In genomic region chr9:114042490-114042889, GRCm38 (mm10) we compare ENCODE assay signal across 13 mouse cellular contexts. TPM values are rescaled to one million over a fixed set of nuclear protein-coding genes. Genes with fewer than 3 reads are reported as not detected.
DNase-seq lines count a peak whose midpoint lies in the region; ATAC-seq lines count a peak whose summit lies in the region.
"Had no signal": no experiment of that assay in that cellular context is flagged by ENCODE, and none has a peak within 500 bp of the region (broad histone marks: within the 10 kb centered on the region; RNA-seq: fewer than 3 reads in every experiment).

No protein-coding gene starts in this region.

- H3K4me2 ChIP-seq in forebrain, embryonic 12.5 days, result no peak overlapping the region
- no peak overlapping the region for H3K4me2 ChIP-seq in forebrain, embryonic 11.5 days (ENCODE audit: low read depth, low read length, severe bottlenecking)
- peak overlapping the region; percentile 38 for H3K4me2 ChIP-seq in intestine, embryonic 15.5 days (replicated peaks)

- no peak for DNase-seq in forebrain, embryonic 11.5 days (ENCODE audit: low spot score)
- DNase-seq in left cerebral cortex, postnatal 14 days (ENCODE audit: low spot score in 2 of 2), result peak; percentile 32 to 42
- DNase-seq in left cerebral cortex, adult 18-20 months (ENCODE audit: low spot score in 2 of 2), result no peak
- peak; percentile 35 for DNase-seq in brain, adult 2 months (ENCODE audit: low read depth, low spot score)
- DNase-seq in urinary bladder, postnatal 10 days (ENCODE audit: low spot score), result no peak
- DNase-seq in adrenal gland, postnatal 4 days (ENCODE audit: low spot score in 2 of 2), result no peak
- DNase-seq: cerebellum, postnatal 36 days; heart, adult 2 months; liver had no signal

- intact Hi-C loops in left cerebral cortex, postnatal 14 days (cut with DNase I), result no loop called here

- H3K27ac ChIP-seq in forebrain, embryonic 12.5 days, result peak overlapping the region; percentile 36; the same call in 1 of the 2 replicates
- no peak overlapping the region for H3K27ac ChIP-seq in forebrain, embryonic 11.5 days (ENCODE audit: low read depth, low read length)
- no peak overlapping the region for H3K27ac ChIP-seq in intestine, embryonic 15.5 days
- H3K27ac ChIP-seq: heart, adult 2 months; macrophage had no signal

- WGBS in forebrain, embryonic 12.5 days, result 40% methylated on average over 6 of the region's 6 CpGs
- WGBS in forebrain, embryonic 11.5 days, result 45% methylated on average over 6 of the region's 6 CpGs
- 35% methylated on average over 6 of the region's 6 CpGs for WGBS in intestine, embryonic 15.5 days

- no peak overlapping the region for H3K4me3 ChIP-seq in forebrain, embryonic 12.5 days (replicated peaks)
- no peak overlapping the region for H3K4me3 ChIP-seq in forebrain, embryonic 11.5 days (ENCODE audit: low read depth, low read length)
- H3K4me3 ChIP-seq in intestine, embryonic 15.5 days (replicated peaks), result no peak overlapping the region
- H3K4me3 ChIP-seq: heart, adult 2 months had no signal

- no peaks in the 10 kb centered on the region for H3K36me3 ChIP-seq in forebrain, embryonic 12.5 days (replicated peaks)
- H3K36me3 ChIP-seq in forebrain, embryonic 11.5 days (ENCODE audit: control insufficient read depth, insufficient read depth, low read length), result no peaks in the 10 kb centered on the region
- no peaks in the 10 kb centered on the region for H3K36me3 ChIP-seq in intestine, embryonic 15.5 days

- no peaks in the 10 kb centered on the region for H3K9me3 ChIP-seq in forebrain, embryonic 12.5 days
- no peaks in the 10 kb centered on the region for H3K9me3 ChIP-seq in forebrain, embryonic 11.5 days (ENCODE audit: control insufficient read depth, low read length)
- no peaks in the 10 kb centered on the region for H3K9me3 ChIP-seq in intestine, embryonic 15.5 days

- peaks cover 3% of the 10 kb centered on the region for H3K4me1 ChIP-seq in forebrain, embryonic 12.5 days
- H3K4me1 ChIP-seq in forebrain, embryonic 11.5 days (replicated peaks; ENCODE audit: control insufficient read depth, insufficient read depth, low read length), result 0 out of 2 replicates have a peak, but pooled peaks cover 2% of the 10 kb centered on the region
- no peaks in the 10 kb centered on the region for H3K4me1 ChIP-seq in intestine, embryonic 15.5 days (replicated peaks)

- no peaks in the 10 kb centered on the region for H3K27me3 ChIP-seq in forebrain, embryonic 12.5 days
- H3K27me3 ChIP-seq in forebrain, embryonic 11.5 days (ENCODE audit: control insufficient read depth, insufficient read depth, low read length), result no peaks in the 10 kb centered on the region
- no peaks in the 10 kb centered on the region for H3K27me3 ChIP-seq in intestine, embryonic 15.5 days (replicated peaks)

- no peak for ATAC-seq in forebrain, embryonic 12.5 days (ENCODE audit: low FRiP score)
- ATAC-seq in forebrain, embryonic 11.5 days (replicated peaks; ENCODE audit: low FRiP score), result no peak
- no peak for ATAC-seq in intestine, embryonic 15.5 days

- H3K9ac ChIP-seq in forebrain, embryonic 12.5 days, result no peak overlapping the region
- H3K9ac ChIP-seq in forebrain, embryonic 11.5 days (ENCODE audit: low read length), result no peak overlapping the region
- no peak overlapping the region for H3K9ac ChIP-seq in intestine, embryonic 15.5 days

RNA-seq across cellular contexts. Expression of gene Fbxl2, which starts 3.5 kb away (rescaled TPM):
- 9.2 and 10.7 TPM in 2 replicates for polyA plus RNA-seq in forebrain, embryonic 12.5 days (2016; fragmentation: Nextera tagmentation; extraction: Ambion mirVana)
- polyA plus RNA-seq in forebrain, embryonic 11.5 days (2014; fragmentation: Nextera tagmentation; extraction: Ambion mirVana), result 8.4 and 8.9 TPM in 2 replicates
- total RNA-seq in left cerebral cortex, postnatal 14 days (2021), result 10 to 100 TPM; 50.7 to 56.1 TPM
- total RNA-seq in left cerebral cortex, adult 18-20 months (2021), result 10 to 100 TPM; 55.3 to 57.6 TPM
- 2.7 and 3.2 TPM in 2 replicates for polyA plus RNA-seq in intestine, embryonic 15.5 days (2015; fragmentation: Nextera tagmentation; extraction: Ambion mirVana)
- total RNA-seq in adrenal gland, postnatal 4 days (2021), result 1 to 10 TPM; 4.9 to 5.7 TPM

RNA-seq across cellular contexts. Expression of gene Susd5, which starts 14.4 kb away (rescaled TPM):
- polyA plus RNA-seq in forebrain, embryonic 12.5 days (2016; fragmentation: Nextera tagmentation; extraction: Ambion mirVana), result 0.32 and 0.51 TPM in 2 replicates
- polyA plus RNA-seq in forebrain, embryonic 11.5 days (2014; fragmentation: Nextera tagmentation; extraction: Ambion mirVana), result 0.08 TPM in 1 of 2 replicates, not detected in the other
- total RNA-seq in left cerebral cortex, postnatal 14 days (2021), result 10 to 100 TPM; 12.7 to 16.9 TPM
- 10 to 100 TPM in 1 of 2 experiments, 1 to 10 TPM in 1; 8.1 to 10.3 TPM for total RNA-seq in left cerebral cortex, adult 18-20 months (2021)
- polyA plus RNA-seq in intestine, embryonic 15.5 days (2015; fragmentation: Nextera tagmentation; extraction: Ambion mirVana), result 0.42 and 0.63 TPM in 2 replicates
- under 1 TPM; 0.67 to 0.76 TPM for total RNA-seq in adrenal gland, postnatal 4 days (2021)
- total RNA-seq: MEL had no signal
- polyA plus RNA-seq: macrophage had no signal

Comparison
In these comparisons a context has a peak if more than half of its experiments do, and no peak if none do; other contexts are left out.
1. DNase-seq: peak in left cerebral cortex, postnatal 14 days (2 of 2) and brain, adult 2 months (single experiment); none in forebrain, embryonic 11.5 days (single experiment), left cerebral cortex, adult 18-20 months (0 of 2), urinary bladder, postnatal 10 days (single experiment) and adrenal gland, postnatal 4 days (0 of 2).
2. RNA of gene Fbxl2, which starts 3.5 kb away (total RNA-seq): 55.3 to 57.6 TPM in left cerebral cortex, adult 18-20 months and 50.7 to 56.1 TPM in left cerebral cortex, postnatal 14 days; 4.9 to 5.7 TPM in adrenal gland, postnatal 4 days; every median in the first group is over 4 times any median in the second.
3. RNA of gene Susd5, which starts 14.4 kb away (total RNA-seq): 12.7 to 16.9 TPM in left cerebral cortex, postnatal 14 days and 8.1 to 10.3 TPM in left cerebral cortex, adult 18-20 months; 0.67 to 0.76 TPM in adrenal gland, postnatal 4 days; every median in the first group is over 4 times any median in the second.